Mouse (Mus musculus) E14TG2a.4 (cell line): ENCODE data around the gene Cast.

ENCODE experiments used
- CTCF ChIP-seq: conservative IDR thresholded peaks from 2 replicates; pipeline ENCODE4 v1.5.1; 2014; ENCODE audit warnings: low read length
- NANOG ChIP-seq: IDR thresholded peaks from 2 replicates; pipeline ENCODE4 v1.6.1; 2014; ENCODE audit warnings: borderline replicate concordance, low read length, mixed read lengths
- POU5F1 ChIP-seq: IDR thresholded peaks from 2 replicates; pipeline ENCODE4 v1.6.1; 2014; ENCODE audit warnings: low read length, borderline replicate concordance

GRCm38 (mm10) chr13:74850823-74851222 lies 42.2 kb upstream of the Cast start:
- TF ChIP-seq CTCF (no peak), NANOG (no peak), POU5F1 (no peak)
